Mouse (Mus musculus) heart, adult 2 months (tissue): Measurements from ENCODE around the gene Plce1.

ENCODE experiments used
- CTCF ChIP-seq: fragments of 200-600 bp; IDR thresholded peaks from 2 replicates; pipeline ENCODE4 v1.8.1; 2022; ENCODE audit warnings: antibody characterized with exemption, mild to moderate bottlenecking, moderate library complexity
- EP300 ChIP-seq: fragments of 200-500 bp; IDR thresholded peaks from 2 replicates; pipeline ENCODE4 v1.6.1; 2011; ENCODE audit warnings: low read depth, low read length, control low read depth; ENCODE audit not compliant: insufficient read depth
- POLR2A ChIP-seq: fragments of 200-500 bp; IDR thresholded peaks from 2 replicates; pipeline ENCODE4 v1.6.1; 2011; ENCODE audit warnings: mild to moderate bottlenecking, low read depth, low read length, control low read depth; ENCODE audit not compliant: insufficient read depth

- TF ChIP-seq POLR2A (no peak), CTCF (no peak), EP300 (no peak)
These were observed 243.1 kb downstream of the Plce1 start for GRCm38 (mm10) chr19:38723969-38724368.
